In genomic region chr13:93300581-93300980, GRCm38 (mm10) we compare ENCODE assay signal across 26 mouse cellular contexts. TPM values are rescaled to one million over a fixed set of nuclear protein-coding genes. Genes with fewer than 3 reads are reported as not detected.
DNase-seq lines count a peak whose midpoint lies in the region; ATAC-seq and TF ChIP-seq lines count a peak whose summit lies in the region.
"Had no signal": no experiment of that assay in that cellular context is flagged by ENCODE, and none has a peak within 500 bp of the region (broad histone marks: within the 10 kb centered on the region; RNA-seq: fewer than 3 reads in every experiment).

No protein-coding gene starts in this region.

- no peak for TF ChIP-seq POLR2A in CH12.LX (IDR thresholded peaks at IDR 0.05; ENCODE audit: low read depth, low read length)

- dilution Hi-C loops in CH12.LX (cut with MboI; ENCODE audit: extremely low pct_ligation_motif_present, extremely low pct_unique_long_range_greater_than_20kb, low sequenced_read_pairs) = no loop called here

- H3K9ac ChIP-seq in liver, postnatal 0 days (replicated peaks) = no peak overlapping the region
- H3K9ac ChIP-seq in liver, embryonic 12.5 days = no peak overlapping the region
- peak overlapping the region; percentile 64; the same call in 1 of the 2 replicates for H3K9ac ChIP-seq in CH12.LX (ENCODE audit: insufficient read depth, low read depth)
- H3K9ac ChIP-seq in forebrain, embryonic 15.5 days (replicated peaks) = no peak overlapping the region
- H3K9ac ChIP-seq: forebrain, embryonic 13.5 days; limb, embryonic 15.5 days; liver, embryonic 14.5 days; lung, embryonic 14.5 days; neural tube, embryonic 12.5 days had no signal

- in situ Hi-C loops in CH12.LX (cut with MboI; ENCODE audit: low pct_ligation_motif_present, low pct_unique_long_range_greater_than_20kb, low sequenced_read_pairs) = no loop called here

- H3K4me1 ChIP-seq in liver, postnatal 0 days (ENCODE audit: insufficient read depth) = peaks cover 10% of the 10 kb centered on the region
- H3K4me1 ChIP-seq in liver, embryonic 12.5 days = peaks cover 14% of the 10 kb centered on the region
- peaks cover 5 to 22% of the 10 kb centered on the region in 2 experiments for H3K4me1 ChIP-seq in CH12.LX (ENCODE audit: control insufficient read depth in 1 of 2, insufficient read depth in 2 of 2)
- peaks cover 29% of the 10 kb centered on the region for H3K4me1 ChIP-seq in megakaryocyte, embryonic 14.5 days
- peaks cover 7% of the 10 kb centered on the region for H3K4me1 ChIP-seq in forebrain, embryonic 15.5 days
- H3K4me1 ChIP-seq: limb, embryonic 15.5 days; neural tube, embryonic 12.5 days had no signal

- WGBS in liver, postnatal 0 days (ENCODE audit: insufficient replicate concordance) = 38% methylated on average over 5 of the region's 5 CpGs
- WGBS in liver, embryonic 12.5 days (ENCODE audit: insufficient replicate concordance) = 67% methylated on average over 5 of the region's 5 CpGs
- 94% methylated on average over 5 of the region's 5 CpGs for WGBS in forebrain, embryonic 15.5 days

- no peaks in the 10 kb centered on the region for H3K36me3 ChIP-seq in liver, postnatal 0 days (replicated peaks; ENCODE audit: insufficient read depth, low read length)
- H3K36me3 ChIP-seq in liver, embryonic 12.5 days = no peaks in the 10 kb centered on the region
- H3K36me3 ChIP-seq in CH12.LX (replicated peaks in 1 of 2; ENCODE audit: control insufficient read depth in 1 of 2, insufficient read depth in 1 of 2, low read length in 1 of 2) = peaks cover 0 to 15% of the 10 kb centered on the region in 2 experiments
- H3K36me3 ChIP-seq in megakaryocyte, embryonic 14.5 days (replicated peaks; ENCODE audit: low read length) = no peaks in the 10 kb centered on the region
- no peaks in the 10 kb centered on the region for H3K36me3 ChIP-seq in forebrain, embryonic 15.5 days
- H3K36me3 ChIP-seq: limb, embryonic 10.5 days; limb, embryonic 15.5 days; neural tube, embryonic 12.5 days had no signal

- DNase-seq in liver, postnatal 0 days = no peak
- DNase-seq in CH12.LX (ENCODE audit: extremely low read depth) = no peak
- no peak for DNase-seq in kidney, postnatal 14 days
- DNase-seq in T-cell, adult 2 months (ENCODE audit: low spot score) = no peak
- DNase-seq: adrenal gland, postnatal 25 days; cerebellum, adult 2 months; cerebellum, postnatal 14 days; gastrocnemius, postnatal 10 days; heart, postnatal 14 days; kidney, adult 2 months; kidney, postnatal 4 days; lung, embryonic 14.5 days; thymus, adult 2 months; thymus, postnatal 4 days had no signal

- H3K4me3 ChIP-seq in liver, postnatal 0 days (ENCODE audit: low read depth, low read length) = no peak overlapping the region
- no peak overlapping the region for H3K4me3 ChIP-seq in liver, embryonic 12.5 days
- H3K4me3 ChIP-seq in CH12.LX (replicated peaks in 1 of 3; ENCODE audit: low read depth in 2 of 3, low read length in 2 of 3, poor library complexity in 1 of 3) = peak overlapping the region in 1 of 3 experiments; percentile 1
- H3K4me3 ChIP-seq in megakaryocyte, embryonic 14.5 days (replicated peaks) = peak overlapping the region; percentile 57
- H3K4me3 ChIP-seq in forebrain, embryonic 15.5 days = no peak overlapping the region
- H3K4me3 ChIP-seq: forebrain, embryonic 13.5 days; limb, embryonic 10.5 days; limb, embryonic 15.5 days; neural tube, embryonic 12.5 days had no signal

- H3K4me2 ChIP-seq in liver, postnatal 0 days (ENCODE audit: low read depth, low read length) = peak overlapping the region; percentile 34
- H3K4me2 ChIP-seq in liver, embryonic 12.5 days = no peak overlapping the region
- peak overlapping the region; percentile 32; the same call in 1 of the 2 replicates for H3K4me2 ChIP-seq in CH12.LX (ENCODE audit: insufficient read depth, low read depth, poor library complexity, severe bottlenecking)
- no peak overlapping the region for H3K4me2 ChIP-seq in forebrain, embryonic 15.5 days (replicated peaks)
- H3K4me2 ChIP-seq: forebrain, embryonic 13.5 days; limb, embryonic 15.5 days; lung, embryonic 14.5 days; neural tube, embryonic 12.5 days had no signal

- no peak for ATAC-seq in liver, postnatal 0 days
- no peak for ATAC-seq in liver, embryonic 12.5 days
- peak; percentile 41 for ATAC-seq in common myeloid progenitor, adult 5-6 weeks (replicated peaks; ENCODE audit: low read depth, poor library complexity, severe bottlenecking)
- no peak for ATAC-seq in forebrain, embryonic 15.5 days (replicated peaks)
- ATAC-seq: forebrain, embryonic 13.5 days; hindbrain, embryonic 16.5 days; midbrain, embryonic 16.5 days; Patski had no signal

- H3K79me2 ChIP-seq in CH12.LX (replicated peaks; ENCODE audit: control insufficient read depth, extremely low read depth, insufficient read depth, poor library complexity, severe bottlenecking) = peaks cover 11% of the 10 kb centered on the region

- no peaks in the 10 kb centered on the region for H3K9me3 ChIP-seq in liver, postnatal 0 days (ENCODE audit: low read length)
- no peaks in the 10 kb centered on the region for H3K9me3 ChIP-seq in liver, embryonic 12.5 days (replicated peaks)
- no peaks in the 10 kb centered on the region for H3K9me3 ChIP-seq in CH12.LX (replicated peaks; ENCODE audit: low read length)
- H3K9me3 ChIP-seq in megakaryocyte, embryonic 14.5 days = no peaks in the 10 kb centered on the region
- no peaks in the 10 kb centered on the region for H3K9me3 ChIP-seq in forebrain, embryonic 15.5 days
- H3K9me3 ChIP-seq: forebrain, embryonic 13.5 days; limb, embryonic 10.5 days; limb, embryonic 15.5 days; neural tube, embryonic 12.5 days had no signal

- no peak for TF ChIP-seq RAD21 in CH12.LX (IDR thresholded peaks at IDR 0.05; ENCODE audit: low read depth, low read length)

- peak overlapping the region; percentile 12; the same call in 1 of the 2 replicates for H3K27ac ChIP-seq in liver, postnatal 0 days (ENCODE audit: low read depth)
- no peak overlapping the region for H3K27ac ChIP-seq in liver, embryonic 12.5 days
- H3K27ac ChIP-seq in CH12.LX (ENCODE audit: insufficient read depth, low read depth) = no peak overlapping the region
- H3K27ac ChIP-seq in forebrain, embryonic 15.5 days (replicated peaks) = no peak overlapping the region
- H3K27ac ChIP-seq: forebrain, embryonic 13.5 days; limb, embryonic 10.5 days; limb, embryonic 15.5 days; liver, embryonic 14.5 days; neural tube, embryonic 12.5 days had no signal

- TF ChIP-seq CTCF in liver, postnatal 0 days (IDR thresholded peaks at IDR 0.05; ENCODE audit: low read depth) = no peak
- TF ChIP-seq CTCF in CH12.LX (conservative IDR thresholded peaks at IDR 0.05 in 1 of 2, IDR thresholded peaks at IDR 0.05 in 1 of 2; ENCODE audit: low read depth in 2 of 2, low read length in 2 of 2) = no peak

- no peaks in the 10 kb centered on the region for H3K27me3 ChIP-seq in liver, postnatal 0 days (ENCODE audit: insufficient read depth, low read length)
- no peaks in the 10 kb centered on the region for H3K27me3 ChIP-seq in liver, embryonic 12.5 days (replicated peaks)
- H3K27me3 ChIP-seq in CH12.LX (replicated peaks) = no peaks in the 10 kb centered on the region
- no peaks in the 10 kb centered on the region for H3K27me3 ChIP-seq in megakaryocyte, embryonic 14.5 days (replicated peaks)
- no peaks in the 10 kb centered on the region for H3K27me3 ChIP-seq in forebrain, embryonic 15.5 days
- H3K27me3 ChIP-seq: forebrain, embryonic 13.5 days; limb, embryonic 15.5 days; neural tube, embryonic 12.5 days had no signal

- TF ChIP-seq EP300 in liver, postnatal 0 days (IDR thresholded peaks at IDR 0.05; ENCODE audit: low read depth) = no peak
- peak; percentile 59 for TF ChIP-seq EP300 in CH12.LX (IDR thresholded peaks at IDR 0.05; ENCODE audit: low read length)

TF ChIP-seq in CH12.LX, 34 proteins besides CTCF, POLR2A, EP300 and RAD21:
- 0 out of 2 replicates have a peak, but pooled peaks have one; percentile 13 for TF ChIP-seq ETS1 (conservative IDR thresholded peaks at IDR 0.05; ENCODE audit: low read depth, low read length)
- no peak for TF ChIP-seq ZC3H11A (IDR thresholded peaks at IDR 0.05; ENCODE audit: low read depth, low read length)
- no peak for TF ChIP-seq SMC3 (IDR thresholded peaks at IDR 0.05; ENCODE audit: low read depth, low read length)
- TF ChIP-seq ELF1 (IDR thresholded peaks at IDR 0.05; ENCODE audit: low read depth, low read length) = peak; percentile 52
- TF ChIP-seq KAT2A (IDR thresholded peaks at IDR 0.05; ENCODE audit: insufficient replicate concordance, low read length) = 0 out of 2 replicates have a peak, but pooled peaks have one; percentile 40
- TF ChIP-seq ZNF384 (IDR thresholded peaks at IDR 0.05; ENCODE audit: low read depth, low read length) = no peak
- TF ChIP-seq IRF4 (IDR thresholded peaks at IDR 0.05; ENCODE audit: low read depth, low read length) = no peak
- no peak for TF ChIP-seq POLR2AphosphoS2 (IDR thresholded peaks at IDR 0.05; ENCODE audit: low read depth, low read length)
- no peak for TF ChIP-seq JUND (conservative IDR thresholded peaks at IDR 0.05; ENCODE audit: low read depth, low read length)

RNA-seq across cellular contexts. Expression of gene Homer1, which starts 1.1 kb away (rescaled TPM):
- 1.2 and 1.6 TPM in 2 replicates for polyA plus RNA-seq in liver, postnatal 0 days (2015; fragmentation: Nextera tagmentation; extraction: Ambion mirVana)
- polyA plus RNA-seq in liver, embryonic 12.5 days (2016; fragmentation: Nextera tagmentation; extraction: Ambion mirVana) = 7.1 and 8.2 TPM in 2 replicates
- total RNA-seq in CH12.LX (2012; rRNA removed) (16.2 and 16.4 TPM in 2 replicates), CH12.LX (2014; rRNA removed) (32.2 and 35.7 TPM in 2 replicates)
- polyA plus RNA-seq in CH12.LX (2012; ENCODE audit: insufficient read length, low read depth) = 12.6 and 14.6 TPM in 2 replicates
- 7.6 and 9.3 TPM in 2 replicates for total RNA-seq in common myeloid progenitor, adult 5-6 weeks (2017)
- 1.1 and 2.0 TPM in 2 replicates for polyA plus RNA-seq in megakaryocyte, embryonic 14.5 days (2012; ENCODE audit: insufficient read depth, low replicate concordance)
- 15.6 and 17.4 TPM in 2 replicates for polyA plus RNA-seq in forebrain, embryonic 15.5 days (2015; fragmentation: Nextera tagmentation; extraction: Ambion mirVana)

Comparison
In these comparisons a context has a peak if more than half of its experiments do, and no peak if none do; other contexts are left out.
1. H3K4me2 ChIP-seq: peak in liver, postnatal 0 days (single experiment) and CH12.LX (single experiment); none in liver, embryonic 12.5 days (single experiment) and forebrain, embryonic 15.5 days (single experiment).